In the genomic region with DNA sequence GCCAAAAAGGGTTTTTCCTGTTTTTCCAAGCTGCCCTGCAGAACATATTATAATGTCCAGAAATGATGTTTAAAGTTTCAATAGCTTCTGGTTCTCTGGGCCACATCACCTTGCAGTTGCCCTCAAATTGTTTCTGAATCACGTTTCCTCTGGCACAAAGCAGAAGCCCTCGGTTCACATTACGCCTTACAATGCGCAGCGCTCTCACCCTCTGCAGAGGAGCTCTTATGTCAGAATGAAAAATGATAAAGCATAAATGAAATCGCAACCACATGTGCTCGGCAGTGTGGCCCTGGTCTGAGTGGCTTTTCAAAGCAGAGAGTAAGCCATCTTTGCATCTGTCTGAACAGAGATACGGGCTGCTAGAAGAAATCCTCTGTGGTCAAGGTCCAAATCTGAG, we compare ENCODE assay signal across 28 mouse cellular contexts.
DNase-seq lines count a peak whose midpoint lies in the region; ATAC-seq lines count a peak whose summit lies in the region.
"Had no signal": no experiment of that assay in that cellular context is flagged by ENCODE, and none has a peak within 500 bp of the region (broad histone marks: within the 10 kb centered on the region; RNA-seq: fewer than 3 reads in every experiment).

No protein-coding gene starts in this region.

- no peaks in the 10 kb centered on the region for H3K4me1 ChIP-seq in neural tube, embryonic 15.5 days
- no peaks in the 10 kb centered on the region for H3K4me1 ChIP-seq in embryonic facial prominence, embryonic 11.5 days (ENCODE audit: control insufficient read depth, insufficient read depth, low read length)
- no peaks in the 10 kb centered on the region for H3K4me1 ChIP-seq in limb, embryonic 11.5 days (ENCODE audit: control insufficient read depth, insufficient read depth, low read length)
- H3K4me1 ChIP-seq: limb, embryonic 15.5 days; lung, embryonic 15.5 days; midbrain, embryonic 13.5 days; neural tube, embryonic 12.5 days had no signal

- no peaks in the 10 kb centered on the region for H3K27me3 ChIP-seq in neural tube, embryonic 15.5 days (replicated peaks)
- no peaks in the 10 kb centered on the region for H3K27me3 ChIP-seq in embryonic facial prominence, embryonic 11.5 days (ENCODE audit: control insufficient read depth, insufficient read depth, low read length)
- H3K27me3 ChIP-seq in limb, embryonic 11.5 days (ENCODE audit: control insufficient read depth, insufficient read depth, low read length), result no peaks in the 10 kb centered on the region
- H3K27me3 ChIP-seq: limb, embryonic 15.5 days; lung, embryonic 15.5 days; midbrain, embryonic 13.5 days; neural tube, embryonic 12.5 days had no signal

- no peak overlapping the region for H3K27ac ChIP-seq in neural tube, embryonic 15.5 days (replicated peaks)
- no peak overlapping the region for H3K27ac ChIP-seq in embryonic facial prominence, embryonic 11.5 days (replicated peaks; ENCODE audit: low read depth, low read length)
- no peak overlapping the region for H3K27ac ChIP-seq in limb, embryonic 11.5 days (replicated peaks; ENCODE audit: low read depth, low read length)
- H3K27ac ChIP-seq: limb, embryonic 15.5 days; liver, embryonic 14.5 days; lung, embryonic 15.5 days; midbrain, embryonic 13.5 days; neural tube, embryonic 12.5 days; stomach, postnatal 0 days had no signal

- H3K4me2 ChIP-seq in neural tube, embryonic 15.5 days, result no peak overlapping the region
- no peak overlapping the region for H3K4me2 ChIP-seq in embryonic facial prominence, embryonic 11.5 days (ENCODE audit: low read depth, low read length)
- H3K4me2 ChIP-seq in limb, embryonic 11.5 days (ENCODE audit: low read depth, severe bottlenecking), result no peak overlapping the region
- H3K4me2 ChIP-seq: limb, embryonic 15.5 days; lung, embryonic 15.5 days; midbrain, embryonic 13.5 days; neural tube, embryonic 12.5 days had no signal

- DNase-seq in neural tube, embryonic 10.5 days (ENCODE audit: extremely low spot score, low spot score), result peak; percentile 32
- peak; percentile 60 for DNase-seq in embryonic facial prominence, embryonic 11.5 days (ENCODE audit: low spot score)
- DNase-seq in limb, embryonic 11.5 days (ENCODE audit: low spot score), result peak; percentile 45
- no peak for DNase-seq in adrenal gland, postnatal 25 days
- no peak for DNase-seq in natural killer cell, adult 2 months (ENCODE audit: low spot score in 2 of 2)
- DNase-seq: adrenal gland, adult 2 months; B cell, adult 2 months; cerebellum, adult 2 months; cerebellum, postnatal 25 days; forebrain, postnatal 0 days; gastrocnemius, postnatal 14 days; heart, postnatal 14 days; kidney, adult 8-10 months; kidney, postnatal 10 days; lung, postnatal 36 days; right cerebral cortex, postnatal 4 days; thymus, adult 18-20 months; thymus, postnatal 36 days had no signal

- no peak for ATAC-seq in neural tube, embryonic 15.5 days (ENCODE audit: low FRiP score)
- ATAC-seq in embryonic facial prominence, embryonic 11.5 days (replicated peaks; ENCODE audit: insufficient number of reproducible peaks, low FRiP score, low TSS enrichment, low read depth), result no peak
- ATAC-seq in limb, embryonic 11.5 days (ENCODE audit: insufficient number of reproducible peaks, low FRiP score, low TSS enrichment, low read depth), result peak; percentile 60; the same call in 1 of the 2 replicates
- no peak for ATAC-seq in frontal cortex, adult (ENCODE audit: low TSS enrichment)
- ATAC-seq: activated CD4-positive, CD25-positive, alpha-beta regulatory T cell, adult 4 months; forebrain, postnatal 0 days; hindbrain, embryonic 16.5 days; midbrain, embryonic 13.5 days had no signal

- H3K9me3 ChIP-seq in neural tube, embryonic 15.5 days (replicated peaks), result no peaks in the 10 kb centered on the region
- H3K9me3 ChIP-seq in embryonic facial prominence, embryonic 11.5 days (replicated peaks; ENCODE audit: control insufficient read depth, low read length), result no peaks in the 10 kb centered on the region
- no peaks in the 10 kb centered on the region for H3K9me3 ChIP-seq in limb, embryonic 11.5 days (ENCODE audit: control insufficient read depth, low read length)
- H3K9me3 ChIP-seq: limb, embryonic 15.5 days; lung, embryonic 15.5 days; midbrain, embryonic 13.5 days; neural tube, embryonic 12.5 days had no signal

- WGBS in neural tube, embryonic 15.5 days, result 72% methylated on average over 8 of the region's 8 CpGs
- WGBS in embryonic facial prominence, embryonic 11.5 days, result 35% methylated on average over 8 of the region's 8 CpGs
- WGBS in limb, embryonic 11.5 days, result 39% methylated on average over 8 of the region's 8 CpGs

- H3K9ac ChIP-seq in neural tube, embryonic 15.5 days (replicated peaks), result no peak overlapping the region
- no peak overlapping the region for H3K9ac ChIP-seq in embryonic facial prominence, embryonic 11.5 days (replicated peaks; ENCODE audit: low read length)
- H3K9ac ChIP-seq in limb, embryonic 11.5 days (ENCODE audit: low read length), result no peak overlapping the region
- H3K9ac ChIP-seq: forebrain, postnatal 0 days; limb, embryonic 15.5 days; liver, embryonic 14.5 days; lung, embryonic 15.5 days; midbrain, embryonic 13.5 days; neural tube, embryonic 12.5 days had no signal

- no peak overlapping the region for H3K4me3 ChIP-seq in neural tube, embryonic 15.5 days (replicated peaks)
- no peak overlapping the region for H3K4me3 ChIP-seq in embryonic facial prominence, embryonic 11.5 days (ENCODE audit: low read depth, low read length)
- H3K4me3 ChIP-seq in limb, embryonic 11.5 days (ENCODE audit: low read depth, low read length), result no peak overlapping the region
- H3K4me3 ChIP-seq: limb, embryonic 15.5 days; lung, embryonic 15.5 days; midbrain, embryonic 13.5 days; neural tube, embryonic 12.5 days had no signal

- no peaks in the 10 kb centered on the region for H3K36me3 ChIP-seq in neural tube, embryonic 15.5 days
- H3K36me3 ChIP-seq in embryonic facial prominence, embryonic 11.5 days (replicated peaks; ENCODE audit: control insufficient read depth, insufficient read depth, low read depth, low read length), result no peaks in the 10 kb centered on the region
- H3K36me3 ChIP-seq in limb, embryonic 11.5 days (ENCODE audit: control insufficient read depth, insufficient read depth, low read length), result no peaks in the 10 kb centered on the region
- H3K36me3 ChIP-seq: limb, embryonic 15.5 days; lung, embryonic 15.5 days; midbrain, embryonic 13.5 days; neural tube, embryonic 12.5 days had no signal

Comparison
In these comparisons a context has a peak if more than half of its experiments do, and no peak if none do; other contexts are left out.
1. DNase-seq: peak in neural tube, embryonic 10.5 days (single experiment), embryonic facial prominence, embryonic 11.5 days (single experiment) and limb, embryonic 11.5 days (single experiment); none in adrenal gland, postnatal 25 days (single experiment) and natural killer cell, adult 2 months (0 of 2).